Mouse (Mus musculus) ES-E14 (cell line): Measurements from ENCODE around the gene Golga4.

Source experiments
- MAFK ChIP-seq: IDR thresholded peaks from 2 replicates; pipeline ENCODE4 v1.6.1; 2014; ENCODE audit warnings: mild to moderate bottlenecking, low read depth, low read length, inconsistent platforms; ENCODE audit not compliant: insufficient read depth
- ZNF384 ChIP-seq: IDR thresholded peaks from 2 replicates; pipeline ENCODE4 v1.6.1; 2012; ENCODE audit warnings: low read depth, low read length, inconsistent platforms

DNA sequence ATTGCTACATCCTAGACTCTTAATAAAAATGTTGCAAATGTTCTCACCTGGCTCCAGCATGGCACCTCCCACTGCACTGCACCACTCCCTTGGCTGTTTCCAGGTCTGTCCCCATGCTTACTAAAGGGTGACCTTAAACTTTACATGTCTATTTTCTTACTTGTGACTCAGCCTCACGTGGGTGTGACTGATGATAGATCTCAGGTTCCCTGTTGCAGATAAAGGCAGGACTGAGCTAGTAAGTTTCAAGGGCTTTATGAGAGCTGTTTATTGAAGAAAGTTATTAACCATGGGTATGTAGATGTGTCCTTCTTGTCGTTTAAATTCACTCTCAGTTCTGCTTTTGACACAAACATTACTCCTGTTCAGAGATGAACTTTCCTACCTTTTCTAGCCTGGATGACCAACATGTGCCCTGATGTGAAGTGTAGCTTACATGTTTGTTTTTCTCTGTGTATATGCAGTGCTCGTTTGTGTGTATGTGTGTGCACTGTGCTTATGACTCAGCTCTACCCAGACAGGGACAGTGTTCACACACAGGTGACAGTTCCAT is 6.7 kb downstream of the Golga4 start:
- no peak for TF ChIP-seq MAFK
- no peak for TF ChIP-seq ZNF384
